In the genomic region with DNA sequence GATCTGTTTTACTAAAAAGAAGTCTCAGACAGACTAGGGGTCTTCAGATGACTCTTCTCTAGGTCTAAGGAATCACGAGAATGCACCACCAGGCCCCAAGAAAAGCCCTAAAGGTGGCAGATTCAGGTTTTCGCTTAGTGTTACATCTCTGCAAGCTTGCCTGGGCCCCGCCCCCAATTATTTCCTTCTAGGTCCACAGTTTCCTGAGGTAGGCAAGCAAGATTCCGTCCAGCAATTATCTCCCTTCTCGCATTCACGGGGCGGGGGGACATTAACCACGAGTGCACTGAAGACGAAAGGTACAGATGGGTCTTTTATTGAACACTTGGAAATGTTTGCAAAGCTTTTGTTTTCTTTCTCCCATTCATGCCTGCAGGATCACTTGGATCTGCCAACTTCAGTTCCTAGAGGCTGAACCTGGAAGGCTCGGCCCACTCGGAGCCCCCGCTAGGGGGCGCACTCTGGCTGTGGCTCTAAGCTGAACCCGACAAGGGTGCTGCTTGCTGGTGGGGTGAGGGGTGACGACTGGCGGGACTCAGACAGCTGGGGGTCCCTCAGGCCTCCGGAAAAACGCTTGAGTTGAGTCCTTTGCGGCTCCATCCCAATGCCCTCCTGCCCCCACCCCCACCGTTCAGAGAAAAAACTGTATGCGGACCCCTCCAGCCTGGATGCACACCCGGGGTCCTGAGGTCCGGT, we compare ENCODE assay signal across 8 mouse cellular contexts. TPM values are rescaled to one million over a fixed set of nuclear protein-coding genes. Genes with fewer than 3 reads are reported as not detected.
DNase-seq lines count a peak whose midpoint lies in the region; TF ChIP-seq lines count a peak whose summit lies in the region.
"Had no signal": no experiment of that assay in that cellular context is flagged by ENCODE, and none has a peak within 500 bp of the region (broad histone marks: within the 10 kb centered on the region; RNA-seq: fewer than 3 reads in every experiment).

No protein-coding gene starts in this region.

- TF ChIP-seq CTCF in spleen, adult 2 months (IDR thresholded peaks at IDR 0.05; ENCODE audit: extremely low read depth, insufficient read depth, insufficient read length, insufficient replicate concordance) = peak; percentile 40; the same call in 1 of the 2 replicates
- peak; percentile 55; the same call in 1 of the 2 replicates for TF ChIP-seq CTCF in small intestine, adult 2 months (IDR thresholded peaks at IDR 0.05; ENCODE audit: extremely low read depth, insufficient read length, insufficient replicate concordance, low read depth, low read length)

- H3K27ac ChIP-seq in spleen, adult 2 months (ENCODE audit: insufficient read depth, low read length) = no peak overlapping the region
- no peak overlapping the region for H3K27ac ChIP-seq in small intestine, adult 2 months (ENCODE audit: insufficient read depth, low read depth, low read length)

- DNase-seq in spleen, adult 2 months (ENCODE audit: low read depth in 1 of 2, low spot score in 2 of 2) = peak in 1 of 2 experiments; percentile 19
- DNase-seq in spleen, adult 12 weeks (ENCODE audit: low spot score) = no peak
- peak; percentile 70 to 78 for DNase-seq in adrenal gland, postnatal 36 days
- peak; percentile 41 to 58 for DNase-seq in frontal cortex, postnatal 10 days (ENCODE audit: low spot score in 2 of 2)
- DNase-seq in layer of hippocampus, adult 18-20 months (ENCODE audit: low spot score in 2 of 2) = peak; percentile 39 to 56
- peak; percentile 55 for DNase-seq in lung, postnatal 14 days

- H3K27me3 ChIP-seq in spleen, adult 2 months (ENCODE audit: control insufficient read depth, insufficient read depth, low read length) = peaks cover 2% of the 10 kb centered on the region
- peaks cover 31% of the 10 kb centered on the region for H3K27me3 ChIP-seq in small intestine, adult 2 months (ENCODE audit: control insufficient read depth, insufficient read depth, low read length)

- H3K4me3 ChIP-seq in spleen, adult 2 months (ENCODE audit: extremely low read depth, insufficient read depth, insufficient read length) = no peak overlapping the region
- H3K4me3 ChIP-seq in small intestine, adult 2 months (ENCODE audit: low read depth, low read length) = no peak overlapping the region

- 23% methylated on average over 23 of the region's 23 CpGs for WGBS in spleen, adult 2 months
- WGBS in small intestine, adult 2 months = 14% methylated on average over 23 of the region's 23 CpGs

- no peak for TF ChIP-seq POLR2A in spleen, adult 2 months (IDR thresholded peaks at IDR 0.05; ENCODE audit: low read depth, low read length)
- TF ChIP-seq POLR2A in small intestine, adult 2 months (IDR thresholded peaks at IDR 0.05; ENCODE audit: low read depth, low read length) = no peak

- H3K36me3 ChIP-seq in spleen, adult 2 months (ENCODE audit: control insufficient read depth, insufficient read depth, low read length) = no peaks in the 10 kb centered on the region
- no peaks in the 10 kb centered on the region for H3K36me3 ChIP-seq in small intestine, adult 2 months (ENCODE audit: control insufficient read depth, insufficient read depth, low read length)

- H3K4me1 ChIP-seq in spleen, adult 2 months (ENCODE audit: control insufficient read depth, insufficient read depth, insufficient read length) = peaks cover 2% of the 10 kb centered on the region; the same call in 1 of the 2 replicates
- peaks cover under 1% of the 10 kb centered on the region; the same call in 1 of the 2 replicates for H3K4me1 ChIP-seq in small intestine, adult 2 months (ENCODE audit: control insufficient read depth, insufficient read depth, insufficient read length, low read length)

RNA-seq across cellular contexts. Expression of a gene that starts 5.1 kb away (rescaled TPM):
- polyA plus RNA-seq in spleen, adult 2 months (2012; rRNA removed) = not detected in 2 replicates
- under 1 TPM; 0.13 to 0.17 TPM for total RNA-seq in adrenal gland, postnatal 36 days (2021)
- total RNA-seq in layer of hippocampus, adult 18-20 months (2021) = 10 to 100 TPM; 19.0 to 22.8 TPM
- 0.32 and 1.0 TPM in 2 replicates for polyA plus RNA-seq in small intestine, adult 2 months (2012; rRNA removed)
- total RNA-seq: hematopoietic stem cell, adult 5-6 weeks had no signal

Comparison
In these comparisons a context has a peak if more than half of its experiments do, and no peak if none do; other contexts are left out.
1. RNA of a gene that starts 5.1 kb away (total RNA-seq): 19.0 to 22.8 TPM in layer of hippocampus, adult 18-20 months; 0.13 to 0.17 TPM in adrenal gland, postnatal 36 days; every median in the first group is over 10 times any median in the second.